In genomic region chr13:56253379-56253778, GRCm38 (mm10) we compare ENCODE assay signal across 23 mouse cellular contexts. TPM values are rescaled to one million over a fixed set of nuclear protein-coding genes. Genes with fewer than 3 reads are reported as not detected.
DNase-seq lines count a peak whose midpoint lies in the region; ATAC-seq and TF ChIP-seq lines count a peak whose summit lies in the region.
"Had no signal": no experiment of that assay in that cellular context is flagged by ENCODE, and none has a peak within 500 bp of the region (broad histone marks: within the 10 kb centered on the region; RNA-seq: fewer than 3 reads in every experiment).

No protein-coding gene starts in this region.

- H3K4me1 ChIP-seq in lung, postnatal 0 days (ENCODE audit: insufficient read depth, low read depth, low read length), result peaks cover 5% of the 10 kb centered on the region; the same call in 1 of the 2 replicates
- H3K4me1 ChIP-seq in midbrain, embryonic 13.5 days (replicated peaks), result peaks cover 81% of the 10 kb centered on the region
- H3K4me1 ChIP-seq in midbrain, embryonic 16.5 days (ENCODE audit: control insufficient read depth, insufficient read depth, low read length), result peaks cover 11% of the 10 kb centered on the region; the same call in 1 of the 2 replicates

- DNase-seq in lung, postnatal 0 days (ENCODE audit: low spot score), result peak; percentile 33
- no peak for DNase-seq in lung, postnatal 36 days
- no peak for DNase-seq in thymus, adult 18-20 months
- DNase-seq: adrenal gland, postnatal 10 days; B cell, adult 2 months; cerebellum, adult 11-12 months; cerebellum, adult 9-11 months; cerebellum, postnatal 36 days; gastrocnemius, postnatal 10 days; heart, adult 2 months; heart, postnatal 14 days had no signal

- no peak for ATAC-seq in lung, postnatal 0 days
- no peak for ATAC-seq in midbrain, embryonic 13.5 days
- ATAC-seq in midbrain, embryonic 16.5 days, result no peak
- peak; percentile 55 for ATAC-seq in megakaryocyte progenitor cell, adult 5-6 weeks (replicated peaks; ENCODE audit: poor library complexity)
- ATAC-seq: CD4-positive, CD25-positive, alpha-beta regulatory T cell, adult 4 months had no signal

- H3K36me3 ChIP-seq in lung, postnatal 0 days (ENCODE audit: insufficient read depth, low read length), result no peaks in the 10 kb centered on the region
- no peaks in the 10 kb centered on the region for H3K36me3 ChIP-seq in midbrain, embryonic 13.5 days
- no peaks in the 10 kb centered on the region for H3K36me3 ChIP-seq in midbrain, embryonic 16.5 days (ENCODE audit: control insufficient read depth, insufficient read depth, low read length)
- H3K36me3 ChIP-seq: embryonic facial prominence, embryonic 13.5 days; forebrain, embryonic 12.5 days; G1E; heart, embryonic 15.5 days had no signal

- TF ChIP-seq CTCF in lung, postnatal 0 days (IDR thresholded peaks at IDR 0.05), result no peak

- TF ChIP-seq EP300 in lung, postnatal 0 days (IDR thresholded peaks at IDR 0.05), result no peak

- peaks cover 93% of the 10 kb centered on the region for H3K27me3 ChIP-seq in lung, postnatal 0 days (replicated peaks; ENCODE audit: insufficient read depth, low read length)
- peaks cover 98% of the 10 kb centered on the region for H3K27me3 ChIP-seq in midbrain, embryonic 13.5 days
- H3K27me3 ChIP-seq in midbrain, embryonic 16.5 days (ENCODE audit: control insufficient read depth, insufficient read depth, low read depth, low read length), result peaks cover 79% of the 10 kb centered on the region

- no peak overlapping the region for H3K9ac ChIP-seq in lung, postnatal 0 days (replicated peaks; ENCODE audit: low read depth)
- no peak overlapping the region for H3K9ac ChIP-seq in midbrain, embryonic 13.5 days (replicated peaks)
- no peak overlapping the region for H3K9ac ChIP-seq in midbrain, embryonic 16.5 days (ENCODE audit: low read depth, low read length)
- H3K9ac ChIP-seq: embryonic facial prominence, embryonic 13.5 days; forebrain, embryonic 12.5 days; heart, embryonic 15.5 days had no signal

- WGBS in lung, postnatal 0 days, result 17% methylated on average over 3 of the region's 3 CpGs
- 17% methylated on average over 3 of the region's 3 CpGs for WGBS in midbrain, embryonic 13.5 days
- WGBS in midbrain, embryonic 16.5 days, result 24% methylated on average over 3 of the region's 3 CpGs

- H3K9me3 ChIP-seq in lung, postnatal 0 days (ENCODE audit: low read length), result no peaks in the 10 kb centered on the region
- H3K9me3 ChIP-seq in midbrain, embryonic 13.5 days, result no peaks in the 10 kb centered on the region
- H3K9me3 ChIP-seq in midbrain, embryonic 16.5 days (replicated peaks; ENCODE audit: control insufficient read depth, low read length, poor library complexity, severe bottlenecking), result no peaks in the 10 kb centered on the region
- H3K9me3 ChIP-seq: embryonic facial prominence, embryonic 13.5 days; forebrain, embryonic 12.5 days; heart, embryonic 15.5 days had no signal

- no peak overlapping the region for H3K4me2 ChIP-seq in lung, postnatal 0 days (replicated peaks; ENCODE audit: low read depth, low read length)
- 0 out of 2 replicates have a peak overlapping the region, but pooled peaks have one; percentile 64 for H3K4me2 ChIP-seq in midbrain, embryonic 13.5 days (replicated peaks)
- H3K4me2 ChIP-seq in midbrain, embryonic 16.5 days (ENCODE audit: low read length), result no peak overlapping the region
- H3K4me2 ChIP-seq: heart, embryonic 11.5 days; heart, embryonic 15.5 days had no signal

- no peak overlapping the region for H3K27ac ChIP-seq in lung, postnatal 0 days (ENCODE audit: low read length)
- no peak overlapping the region for H3K27ac ChIP-seq in midbrain, embryonic 13.5 days
- H3K27ac ChIP-seq in midbrain, embryonic 16.5 days (ENCODE audit: low read length), result no peak overlapping the region
- H3K27ac ChIP-seq: embryonic facial prominence, embryonic 13.5 days; heart, adult 2 months; heart, embryonic 15.5 days had no signal

- H3K4me3 ChIP-seq in lung, postnatal 0 days (ENCODE audit: low read depth, low read length), result no peak overlapping the region
- no peak overlapping the region for H3K4me3 ChIP-seq in midbrain, embryonic 13.5 days (replicated peaks)
- no peak overlapping the region for H3K4me3 ChIP-seq in midbrain, embryonic 16.5 days (ENCODE audit: low read depth, low read length)
- H3K4me3 ChIP-seq: embryonic facial prominence, embryonic 13.5 days; heart, adult 2 months; heart, embryonic 15.5 days had no signal

RNA-seq across cellular contexts. Expression of gene Neurog1, which starts 1.4 kb away (rescaled TPM):
- not detected in 2 replicates for polyA plus RNA-seq in lung, postnatal 0 days (2015; fragmentation: Nextera tagmentation; extraction: Ambion mirVana)
- polyA plus RNA-seq in midbrain, embryonic 13.5 days (2015; fragmentation: Nextera tagmentation; extraction: Ambion mirVana), result 12.0 and 15.8 TPM in 2 replicates
- polyA plus RNA-seq in midbrain, embryonic 16.5 days (2015; fragmentation: Nextera tagmentation; extraction: Ambion mirVana), result 2.3 and 3.2 TPM in 2 replicates
- total RNA-seq in megakaryocyte progenitor cell, adult 5-6 weeks (2015), result not detected in 2 replicates
- total RNA-seq in megakaryocyte progenitor cell, adult 5-6 weeks (2017), result not detected in 2 replicates
- total RNA-seq: adrenal gland, postnatal 10 days; adrenal gland, postnatal 4 days; gastrocnemius, postnatal 10 days; gastrocnemius, postnatal 4 days; heart, adult 2 months; heart, postnatal 14 days; hematopoietic stem cell, adult 5-6 weeks had no signal
- polyA plus RNA-seq: CD4-positive, CD25-positive, alpha-beta regulatory T cell, adult 4 months; G1E; heart, adult 2 months; heart, embryonic 15.5 days had no signal

RNA-seq across cellular contexts. Expression of gene Cxcl14, which starts 43.0 kb away (rescaled TPM):
- 11.2 and 12.8 TPM in 2 replicates for polyA plus RNA-seq in lung, postnatal 0 days (2015; fragmentation: Nextera tagmentation; extraction: Ambion mirVana)
- 7.4 and 8.0 TPM in 2 replicates for polyA plus RNA-seq in midbrain, embryonic 13.5 days (2015; fragmentation: Nextera tagmentation; extraction: Ambion mirVana)
- 12.3 and 21.0 TPM in 2 replicates for polyA plus RNA-seq in midbrain, embryonic 16.5 days (2015; fragmentation: Nextera tagmentation; extraction: Ambion mirVana)
- not detected in 2 replicates for total RNA-seq in megakaryocyte progenitor cell, adult 5-6 weeks (2015)
- not detected in 2 replicates for total RNA-seq in megakaryocyte progenitor cell, adult 5-6 weeks (2017)
- total RNA-seq: G1E had no signal
- polyA plus RNA-seq: CD4-positive, CD25-positive, alpha-beta regulatory T cell, adult 4 months; G1E had no signal
